Mouse (Mus musculus): ENCODE data around the gene Eif2b1. TPM values are rescaled to one million over a fixed set of nuclear protein-coding genes. Genes with fewer than 3 reads are reported as not detected.
"Not testable (repeated sequence)": the region's sequence is repeated elsewhere in the genome, so short reads cannot be mapped to it uniquely, and the experiment has no call there.

Eif2b1 gene
- total and polyA plus RNA-seq, 2 experiments from 2014 or later, result 39.9 to 64.1 TPM

DNA sequence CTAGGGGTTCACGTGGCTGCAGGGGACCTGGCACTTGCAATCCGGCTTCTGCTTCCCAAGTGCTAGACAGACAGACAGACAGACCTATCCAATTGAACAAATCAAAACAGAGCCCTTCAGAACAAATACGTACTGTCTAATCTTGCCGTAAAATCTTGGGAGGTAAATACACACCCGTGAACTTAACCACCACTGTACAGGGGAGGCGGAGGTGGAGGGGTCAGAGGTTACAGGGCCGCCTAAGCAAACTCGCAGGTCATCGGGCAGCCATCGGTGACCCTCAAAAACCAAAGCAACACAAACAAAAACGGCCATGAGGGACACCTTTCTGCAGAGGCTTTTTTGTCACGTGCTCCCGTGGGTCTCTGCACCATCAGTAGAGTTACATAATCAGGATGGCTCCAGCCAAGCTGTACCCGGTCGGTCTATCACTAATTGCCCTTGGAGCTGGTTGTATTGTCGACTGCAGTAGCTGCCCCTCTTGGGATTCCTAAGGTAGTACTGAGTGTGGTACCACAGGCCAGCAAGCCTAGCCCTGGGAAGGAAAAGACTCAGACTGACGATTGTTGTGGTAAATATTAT is 26.2 kb upstream of the Eif2b1 start:
- 89% methylated on average over 17 of the region's 17 CpGs for WGBS
- H3K27ac ChIP-seq (ENCODE audit: low read depth, low read length), result no peak overlapping the region
- no peak overlapping the region for H3K9ac ChIP-seq
- no peaks in the 10 kb centered on the region for H3K27me3 ChIP-seq (ENCODE audit: insufficient read depth, low read length)
- no peaks in the 10 kb centered on the region for H3K9me3 ChIP-seq (ENCODE audit: low read length)
- H3K4me1 ChIP-seq (ENCODE audit: insufficient read depth), result no peaks in the 10 kb centered on the region
- H3K4me3 ChIP-seq (ENCODE audit: low read depth, low read length), result no peak overlapping the region
- peaks cover 3% of the 10 kb centered on the region for H3K36me3 ChIP-seq (ENCODE audit: insufficient read depth)
- DNase-seq, result no peak
- no peak for ATAC-seq
- H3K4me2 ChIP-seq (ENCODE audit: low read depth), result no peak overlapping the region
- no peak for TF ChIP-seq CTCF (IDR thresholded peaks at IDR 0.05; ENCODE audit: low read depth)

DNA sequence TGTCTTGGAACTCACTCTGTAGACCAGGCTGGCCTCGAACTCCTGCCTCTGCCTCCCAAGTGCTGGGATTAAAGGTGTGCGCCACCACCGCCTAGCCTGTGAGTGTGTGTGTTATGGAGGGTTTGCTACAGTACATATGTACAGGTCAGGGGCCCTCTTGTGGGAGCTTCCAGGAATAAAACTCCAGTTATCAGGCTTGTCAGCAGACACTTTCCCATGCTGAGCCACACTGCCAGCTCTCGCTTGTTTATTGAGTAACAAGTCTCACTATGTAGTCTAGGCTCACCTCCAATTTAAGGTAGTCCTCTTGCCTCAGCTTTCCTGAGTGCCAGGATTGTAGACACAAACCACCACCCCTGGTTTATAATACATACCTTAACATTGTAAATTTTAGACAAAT is 25.4 kb upstream of the Eif2b1 start:
- Histone ChIP-seq H3K9ac (no peak overlapping the region), H3K4me2 (ENCODE audit: low read depth) (no peak overlapping the region), H3K4me1 (ENCODE audit: insufficient read depth) (peaks cover 4% of the 10 kb centered on the region; the same call in 1 of the 2 replicates), H3K9me3 (ENCODE audit: low read length) (no peaks in the 10 kb centered on the region), H3K4me3 (ENCODE audit: low read depth, low read length) (no peak overlapping the region), H3K27ac (ENCODE audit: low read depth, low read length) (no peak overlapping the region), H3K36me3 (ENCODE audit: insufficient read depth) (peaks cover 3% of the 10 kb centered on the region), H3K27me3 (ENCODE audit: insufficient read depth, low read length) (no peaks in the 10 kb centered on the region)
- no peak for DNase-seq
- WGBS, result 95% methylated on average over 4 of the region's 4 CpGs
- TF ChIP-seq CTCF (IDR thresholded peaks at IDR 0.05; ENCODE audit: low read depth), result no peak
- no peak for ATAC-seq

- no peak overlapping the region for H3K4me2 ChIP-seq (ENCODE audit: low read depth)
- no peak overlapping the region for H3K4me3 ChIP-seq (ENCODE audit: low read depth, low read length)
- TF ChIP-seq CTCF (IDR thresholded peaks at IDR 0.05; ENCODE audit: low read depth), result peak; percentile 74
- H3K27ac ChIP-seq (ENCODE audit: low read depth, low read length), result no peak overlapping the region
- ATAC-seq (no peak), DNase-seq (peak; percentile 69)
- H3K9me3 ChIP-seq (ENCODE audit: low read length), result no peaks in the 10 kb centered on the region
- H3K4me1 ChIP-seq (ENCODE audit: insufficient read depth), result peaks cover 7% of the 10 kb centered on the region
- WGBS, result 74% methylated on average over 5 of the region's 5 CpGs
- peaks cover 3% of the 10 kb centered on the region for H3K36me3 ChIP-seq (ENCODE audit: insufficient read depth)
- no peak overlapping the region for H3K9ac ChIP-seq
- H3K27me3 ChIP-seq (ENCODE audit: insufficient read depth, low read length), result no peaks in the 10 kb centered on the region
These were observed 23.4 kb upstream of the Eif2b1 start for GRCm38 (mm10) chr5:124602349-124602748.

DNA sequence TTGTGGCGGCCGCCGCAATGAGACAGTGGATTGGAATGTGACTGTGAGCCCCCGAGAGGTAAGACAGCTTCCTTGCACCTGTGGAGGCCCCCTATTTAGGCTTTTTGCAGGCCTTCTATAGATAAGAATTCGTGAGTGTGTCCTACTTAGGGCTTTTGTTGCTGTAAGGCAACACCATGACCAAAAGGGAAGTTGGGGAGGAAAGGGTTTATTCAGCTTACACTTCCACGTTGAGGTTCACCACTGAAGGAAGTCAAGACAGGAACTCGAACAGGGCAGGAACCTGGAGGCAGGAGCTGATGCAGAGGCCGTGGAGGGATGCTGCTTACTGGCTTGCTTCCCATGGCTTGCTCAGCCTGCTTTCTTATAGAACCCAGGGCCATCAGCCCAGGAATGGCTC is 20.8 kb upstream of the Eif2b1 start:
- Histone ChIP-seq H3K36me3 (ENCODE audit: insufficient read depth) (peaks cover 21% of the 10 kb centered on the region), H3K4me2 (ENCODE audit: low read depth) (peak overlapping the region; percentile 95)
- H3K9ac ChIP-seq; ATAC-seq; H3K27me3 ChIP-seq (ENCODE audit: insufficient read depth, low read length); H3K4me1 ChIP-seq (ENCODE audit: insufficient read depth); H3K4me3 ChIP-seq (ENCODE audit: low read depth, low read length); DNase-seq; H3K9me3 ChIP-seq (ENCODE audit: low read length); H3K27ac ChIP-seq (ENCODE audit: low read depth, low read length): not testable (repeated sequence)
- WGBS, result 64% methylated on average over 8 of the region's 8 CpGs

DNA sequence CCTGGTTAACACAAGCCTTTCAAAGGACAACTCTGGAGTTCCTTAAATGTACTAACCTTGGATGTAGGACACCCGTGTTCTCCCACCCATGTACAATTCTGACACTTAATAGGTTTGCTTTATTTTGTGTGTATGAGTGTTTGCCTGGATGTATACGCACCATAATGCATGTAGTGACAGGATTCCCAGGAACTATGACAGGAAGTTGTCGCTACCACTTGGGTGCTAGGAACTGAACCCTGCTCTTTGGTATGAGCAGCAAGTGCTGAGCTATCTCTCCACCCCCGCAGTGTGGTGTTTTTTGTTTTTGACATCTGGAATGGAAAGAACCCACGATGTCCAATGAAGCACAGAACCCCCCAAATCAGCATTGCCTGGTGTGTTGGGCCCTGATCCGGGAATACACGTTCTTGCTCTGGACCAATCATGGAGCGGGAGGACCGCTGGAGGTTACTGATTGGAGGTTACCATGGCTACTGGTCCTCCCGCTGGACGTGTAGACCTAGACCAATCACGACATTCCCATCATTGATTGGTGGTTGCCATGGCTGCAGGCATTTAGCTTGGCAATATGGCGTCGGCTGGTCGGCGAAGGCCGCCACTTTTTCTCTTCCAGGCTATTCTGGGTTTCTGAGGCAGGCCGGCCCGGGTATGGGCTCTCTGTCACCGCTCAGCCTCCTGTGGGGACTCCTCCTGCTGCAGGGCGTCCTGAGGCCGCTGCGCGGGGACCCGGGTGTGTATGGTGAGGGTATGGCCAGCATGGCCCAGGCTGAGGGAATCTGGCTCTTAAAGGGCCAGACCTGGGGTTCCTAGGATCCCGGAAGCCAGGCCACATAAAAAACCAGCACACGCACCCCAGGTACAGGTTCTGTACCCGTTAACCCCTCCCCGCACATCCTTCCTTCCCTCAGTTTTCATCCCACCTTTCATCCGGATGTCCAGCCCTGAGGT is 19.6 kb upstream of the Eif2b1 start:
- 7% methylated on average over 30 of the region's 30 CpGs for WGBS
- DNase-seq (peak; percentile 98), ATAC-seq (peak; percentile 100)
- Histone ChIP-seq H3K9ac (peak overlapping the region; percentile 67), H3K4me1 (ENCODE audit: insufficient read depth) (peaks cover 7% of the 10 kb centered on the region), H3K4me3 (ENCODE audit: low read depth, low read length) (peak overlapping the region; percentile 90), H3K27me3 (ENCODE audit: insufficient read depth, low read length) (no peaks in the 10 kb centered on the region), H3K36me3 (ENCODE audit: insufficient read depth) (peaks cover 31% of the 10 kb centered on the region), H3K27ac (ENCODE audit: low read depth, low read length) (peak overlapping the region; percentile 58; the same call in 1 of the 2 replicates), H3K9me3 (ENCODE audit: low read length) (no peaks in the 10 kb centered on the region), H3K4me2 (ENCODE audit: low read depth) (peak overlapping the region; percentile 95)
- TF ChIP-seq CTCF (IDR thresholded peaks at IDR 0.05; ENCODE audit: low read depth), result no peak

DNA sequence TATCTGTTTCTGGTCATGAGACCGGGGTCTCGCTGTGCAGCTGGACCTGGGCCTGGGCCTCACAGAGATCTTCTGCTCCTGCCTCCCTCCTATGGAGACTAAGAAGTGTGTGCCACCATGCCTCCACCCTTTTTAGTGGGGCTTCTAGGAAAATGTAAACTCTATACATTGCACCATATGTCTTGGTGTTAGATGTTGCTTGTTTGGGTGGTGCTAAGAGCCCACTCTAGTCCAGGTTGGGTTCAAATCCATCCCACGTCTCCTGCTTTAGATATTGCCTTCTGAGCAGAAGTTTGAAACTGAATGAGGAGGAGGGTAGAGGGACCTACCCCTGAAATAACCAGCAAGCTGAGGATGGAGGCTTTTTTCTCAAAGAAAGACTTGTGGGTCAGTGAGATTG is 13.8 kb upstream of the Eif2b1 start:
- Histone ChIP-seq H3K27ac (ENCODE audit: low read depth, low read length) (no peak overlapping the region), H3K9me3 (ENCODE audit: low read length) (no peaks in the 10 kb centered on the region), H3K4me1 (ENCODE audit: insufficient read depth) (no peaks in the 10 kb centered on the region), H3K36me3 (ENCODE audit: insufficient read depth) (peaks cover 70% of the 10 kb centered on the region), H3K27me3 (ENCODE audit: insufficient read depth, low read length) (no peaks in the 10 kb centered on the region), H3K4me3 (ENCODE audit: low read depth, low read length) (no peak overlapping the region), H3K4me2 (ENCODE audit: low read depth) (no peak overlapping the region), H3K9ac (no peak overlapping the region)
- ATAC-seq (no peak), DNase-seq (no peak)
- WGBS, result 98% methylated on average over 3 of the region's 3 CpGs
- TF ChIP-seq CTCF (IDR thresholded peaks at IDR 0.05; ENCODE audit: low read depth), result no peak

DNA sequence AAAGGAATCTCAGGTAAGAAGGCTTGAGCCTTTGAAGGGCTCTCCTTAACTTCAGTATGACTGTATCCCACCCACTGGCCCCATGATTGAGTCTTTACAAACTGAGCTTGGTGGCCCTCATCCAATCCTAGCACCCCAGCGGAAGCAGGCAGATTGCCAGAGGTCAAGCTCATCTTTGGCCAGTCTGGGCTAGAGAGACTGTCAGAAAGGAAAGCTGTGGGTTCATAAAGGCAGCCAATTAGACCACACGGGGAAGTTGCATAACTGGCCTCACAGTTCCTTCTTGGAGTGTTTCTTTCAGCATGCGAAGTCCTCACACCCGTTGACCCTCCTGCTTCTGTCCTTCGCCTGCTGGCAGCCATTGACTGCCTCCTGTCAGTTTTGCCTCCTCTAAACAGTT is 3.6 kb upstream of the Eif2b1 start:
- no peak for TF ChIP-seq CTCF (IDR thresholded peaks at IDR 0.05; ENCODE audit: low read depth)
- H3K4me3 ChIP-seq (ENCODE audit: low read depth, low read length), result no peak overlapping the region
- no peak overlapping the region for H3K27ac ChIP-seq (ENCODE audit: low read depth, low read length)
- peaks cover 14% of the 10 kb centered on the region for H3K4me1 ChIP-seq (ENCODE audit: insufficient read depth)
- no peaks in the 10 kb centered on the region for H3K9me3 ChIP-seq (ENCODE audit: low read length)
- no peak overlapping the region for H3K4me2 ChIP-seq (ENCODE audit: low read depth)
- no peak for ATAC-seq
- peaks cover 34% of the 10 kb centered on the region for H3K36me3 ChIP-seq (ENCODE audit: insufficient read depth)
- no peak for DNase-seq
- no peaks in the 10 kb centered on the region for H3K27me3 ChIP-seq (ENCODE audit: insufficient read depth, low read length)
- 90% methylated on average over 5 of the region's 5 CpGs for WGBS
- no peak overlapping the region for H3K9ac ChIP-seq

Measured in forebrain, postnatal 0 days (tissue).